Mouse (Mus musculus) small intestine, adult 10 weeks (tissue): ENCODE measurements around the gene CK137956. TPM values are rescaled to one million over a fixed set of nuclear protein-coding genes. Genes with fewer than 3 reads are reported as not detected.

Experiments used
- polyA plus RNA-seq: library from polyadenylated mRNA; stranded (reverse); fragments of 350-450 nt; fragmentation: Illumina TruSeq; extraction: RNeasy Lipid Tissue Mini Kit (QIAGEN cat#74804); gene quantifications from one replicate; pipeline ENCODE4 v1.2.3, GENCODE M21; 2014; ENCODE audit warnings: low replicate concordance

CK137956 gene
- not detected for polyA plus RNA-seq

DNA sequence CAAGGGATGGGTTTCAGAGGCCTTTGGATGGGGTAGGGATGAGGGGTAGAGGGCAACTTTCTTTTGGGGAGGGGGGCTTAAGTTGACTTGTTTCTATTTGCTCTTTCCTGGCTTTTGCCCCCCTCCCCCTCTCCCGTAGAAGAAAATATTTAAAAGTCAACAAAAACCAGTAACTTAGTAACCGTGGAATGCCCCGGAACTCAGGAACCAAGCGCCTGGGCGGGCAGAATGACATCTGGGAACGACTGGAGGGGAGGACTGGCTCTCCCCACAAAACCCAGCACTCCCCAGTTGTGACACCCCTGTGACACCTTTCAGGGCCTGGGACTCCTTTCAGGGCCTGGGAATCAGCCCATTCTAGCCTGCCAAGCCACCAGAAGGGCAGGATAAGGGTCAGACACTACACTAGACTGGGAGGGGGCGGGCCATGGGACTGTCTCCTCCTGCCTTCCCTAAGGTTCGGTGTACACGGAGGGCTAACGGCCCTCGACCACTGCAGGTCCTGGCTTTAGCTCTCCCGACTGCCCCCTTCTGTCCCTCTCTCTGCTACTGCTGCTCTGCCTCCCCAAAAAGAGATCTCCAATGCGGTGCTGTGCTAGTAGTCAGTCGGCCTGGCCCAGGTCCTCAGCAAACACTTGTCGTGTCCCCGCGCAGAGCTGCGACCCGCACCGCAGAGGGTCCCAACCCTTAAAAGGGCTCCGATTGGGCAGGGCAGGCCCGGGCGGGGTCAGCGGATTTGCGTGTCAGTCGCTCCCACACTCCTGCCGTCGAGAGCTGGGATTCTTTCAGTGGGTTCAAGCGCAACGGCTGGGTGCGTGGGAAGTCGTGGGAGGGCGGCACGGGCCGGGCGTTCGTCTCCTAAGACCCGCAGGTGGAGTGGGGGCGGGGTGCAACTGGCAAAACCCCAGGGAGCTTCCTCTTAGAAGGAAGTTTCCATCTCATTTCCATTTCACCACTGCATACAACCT lies at the start of gene CK137956:
Gene CK137956, minus strand, starts transcription at position 51 of the 968 bp plus-strand sequence.

DNA sequence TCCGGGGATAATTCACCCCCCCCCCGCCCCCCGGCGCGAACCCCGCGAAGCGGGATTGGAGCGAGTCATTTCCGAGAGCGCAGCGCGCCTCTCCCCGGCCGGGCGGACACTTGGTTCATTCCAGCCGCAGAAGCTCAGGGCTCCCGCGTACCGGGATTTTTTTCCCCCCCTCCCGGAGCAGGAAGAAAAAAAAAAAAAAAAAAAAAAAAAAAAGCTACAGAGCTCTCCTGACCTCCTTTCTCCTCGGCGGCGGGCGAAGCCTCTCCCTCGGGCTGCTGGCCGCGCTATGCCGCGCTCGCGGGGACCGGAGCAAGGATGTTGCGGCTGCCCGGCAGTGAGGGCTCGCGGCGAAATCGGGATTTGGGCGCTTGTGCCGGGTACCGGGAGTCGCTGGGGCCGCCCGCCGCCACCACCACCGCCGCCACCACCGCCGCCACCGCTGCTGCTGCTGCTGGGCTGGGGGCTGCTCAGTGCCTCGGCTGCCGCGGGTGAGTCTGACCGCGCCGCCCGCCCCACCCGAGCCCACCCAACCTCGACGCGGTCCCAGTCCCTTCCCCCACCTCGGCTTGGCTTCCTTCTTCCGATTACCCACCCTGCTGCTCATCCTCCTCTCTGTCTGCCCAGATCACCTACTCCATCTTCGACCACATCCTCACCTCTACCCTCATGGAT lies 17.2 kb upstream of the CK137956 start, which contains the start of gene Csmd2:
Gene Csmd2, plus strand, starts transcription at position 74 of the 672 bp plus-strand sequence.

Other genes starting within 250 kb of the CK137956 start
- not detected for gene Csmd2, start 16.9 kb upstream of the CK137956 start, polyA plus RNA-seq